Mouse (Mus musculus): Measurements from ENCODE around the gene Nrap. TPM values are rescaled to one million over a fixed set of nuclear protein-coding genes. Genes with fewer than 3 reads are reported as not detected.
"Not testable (repeated sequence)": the region's sequence is repeated elsewhere in the genome, so short reads cannot be mapped to it uniquely, and the experiment has no call there.

Gene Nrap
- polyA plus RNA-seq, 1 experiment from 2014 or later = 0.61 TPM

DNA sequence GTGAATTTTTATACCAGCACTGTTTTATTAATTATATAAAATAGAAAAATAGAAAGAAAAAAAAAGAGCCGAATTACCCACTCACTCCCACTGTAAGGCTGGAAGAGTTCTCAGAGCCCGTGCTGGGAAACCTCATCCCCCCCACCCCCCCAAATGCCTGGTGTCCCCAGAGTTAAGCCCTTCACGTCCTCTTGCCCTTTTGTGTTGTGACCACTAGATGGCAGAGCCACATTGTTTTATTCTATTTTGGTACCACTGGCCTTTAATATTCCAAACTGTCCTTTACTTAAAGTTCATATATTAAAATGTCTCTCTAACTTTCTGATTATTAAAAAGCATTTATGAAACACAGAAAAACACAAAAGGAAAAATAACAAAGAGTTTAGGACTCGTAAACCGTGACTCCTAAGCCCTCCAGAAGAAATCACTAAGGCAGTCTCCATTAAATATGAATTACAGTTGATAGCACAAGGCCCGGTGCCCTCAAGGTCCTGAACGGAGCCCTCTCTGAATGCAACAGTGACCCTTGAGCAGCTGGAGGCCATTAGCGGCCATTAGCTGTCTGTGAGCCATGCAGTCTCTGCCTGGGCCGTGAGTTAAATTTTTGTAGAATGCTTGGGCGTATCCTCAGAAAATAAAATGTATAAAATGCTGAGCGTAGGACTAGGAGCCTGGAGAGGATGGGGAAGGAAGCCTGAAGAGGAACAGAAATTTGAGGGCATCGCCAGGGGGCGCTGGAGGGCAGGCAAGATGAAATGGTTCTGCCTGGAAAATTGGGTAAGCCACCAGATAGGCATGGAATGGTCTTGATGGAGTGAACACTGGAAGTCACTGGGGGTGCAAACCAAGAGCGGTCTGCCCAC is 32.9 kb upstream of the Nrap start:
- Histone ChIP-seq H3K27me3 (no peaks in the 10 kb centered on the region), H3K4me3 (replicated peaks) (no peak overlapping the region), H3K27ac (peak overlapping the region; percentile 46; the same call in 1 of the 2 replicates), H3K4me2 (no peak overlapping the region), H3K36me3 (no peaks in the 10 kb centered on the region), H3K9ac (replicated peaks) (no peak overlapping the region), H3K4me1 (replicated peaks) (peaks cover 18% of the 10 kb centered on the region), H3K9me3 (no peaks in the 10 kb centered on the region)
- WGBS = 23% methylated on average over 14 of the region's 14 CpGs
- ATAC-seq (ENCODE audit: insufficient number of reproducible peaks, insufficient read depth, low FRiP score, low TSS enrichment, low read depth) = 0 out of 2 replicates have a peak, but pooled peaks have one; percentile 40

DNA sequence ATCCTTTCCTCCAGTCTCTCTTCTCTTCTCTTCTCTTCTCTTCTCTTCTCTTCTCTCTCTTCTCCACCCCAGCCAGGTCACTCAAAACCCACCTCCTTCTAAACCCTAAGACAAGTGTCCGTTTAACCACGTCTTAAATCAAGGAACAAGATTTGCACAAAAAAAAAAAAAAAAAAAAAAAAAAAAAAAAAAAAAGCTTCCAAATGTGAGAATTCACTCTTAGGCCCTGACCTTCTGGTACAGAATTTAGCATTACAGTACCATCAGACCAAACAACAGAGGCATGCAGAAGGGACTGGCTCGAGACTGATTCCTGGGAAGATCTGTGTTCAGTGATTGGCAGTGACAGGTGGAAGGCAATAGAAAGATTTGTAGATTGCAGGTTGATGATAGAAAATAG is 30.5 kb upstream of the Nrap start:
- no peaks in the 10 kb centered on the region for H3K9me3 ChIP-seq
- no peak overlapping the region for H3K4me2 ChIP-seq
- no peak overlapping the region for H3K4me3 ChIP-seq (replicated peaks)
- no peak overlapping the region for H3K9ac ChIP-seq (replicated peaks)
- H3K27ac ChIP-seq = no peak overlapping the region
- H3K36me3 ChIP-seq = 0 out of 2 replicates have a peak, but pooled peaks cover 4% of the 10 kb centered on the region
- 93% methylated on average over 3 of the region's 3 CpGs for WGBS
- H3K27me3 ChIP-seq = no peaks in the 10 kb centered on the region
- no peak for ATAC-seq (ENCODE audit: insufficient number of reproducible peaks, insufficient read depth, low FRiP score, low TSS enrichment, low read depth)
- peaks cover 18% of the 10 kb centered on the region for H3K4me1 ChIP-seq (replicated peaks)

GRCm38 (mm10) chr19:56419452-56419851 is 29.6 kb upstream of the Nrap start:
- Histone ChIP-seq H3K9me3 (no peaks in the 10 kb centered on the region), H3K36me3 (0 out of 2 replicates have a peak, but pooled peaks cover 4% of the 10 kb centered on the region), H3K4me2 (no peak overlapping the region), H3K4me3 (replicated peaks) (no peak overlapping the region), H3K9ac (replicated peaks) (no peak overlapping the region), H3K4me1 (replicated peaks) (peaks cover 18% of the 10 kb centered on the region), H3K27me3 (no peaks in the 10 kb centered on the region), H3K27ac (no peak overlapping the region)
- ATAC-seq (ENCODE audit: insufficient number of reproducible peaks, insufficient read depth, low FRiP score, low TSS enrichment, low read depth) = no peak
- 43% methylated on average over 9 of the region's 9 CpGs for WGBS

DNA sequence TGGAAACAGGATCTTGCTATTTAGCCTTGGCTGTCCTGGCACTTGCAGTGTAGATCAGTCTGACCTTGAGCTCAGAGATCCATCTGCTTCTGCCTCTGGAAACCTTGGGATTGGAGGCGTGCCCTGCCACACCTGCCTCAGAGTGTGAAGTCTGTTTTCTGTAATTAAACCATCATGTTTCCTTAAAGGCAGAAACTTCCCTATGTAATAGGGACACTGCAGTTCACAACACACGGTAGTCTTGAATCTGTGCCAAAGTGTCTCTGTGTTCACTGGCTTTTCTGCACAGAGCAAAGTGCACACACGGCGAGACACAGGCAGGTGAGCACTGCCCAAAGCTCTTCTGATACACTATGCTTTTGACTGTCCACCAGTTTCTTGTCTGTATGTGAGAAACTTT is 28.6 kb upstream of the Nrap start:
- Histone ChIP-seq H3K27ac (no peak overlapping the region), H3K36me3 (0 out of 2 replicates have a peak, but pooled peaks cover 4% of the 10 kb centered on the region), H3K9me3 (no peaks in the 10 kb centered on the region), H3K27me3 (no peaks in the 10 kb centered on the region), H3K9ac (replicated peaks) (no peak overlapping the region), H3K4me3 (replicated peaks) (no peak overlapping the region), H3K4me2 (no peak overlapping the region), H3K4me1 (replicated peaks) (peaks cover 15% of the 10 kb centered on the region)
- ATAC-seq (ENCODE audit: insufficient number of reproducible peaks, insufficient read depth, low FRiP score, low TSS enrichment, low read depth) = no peak
- WGBS = 57% methylated on average over 4 of the region's 4 CpGs

- not testable (repeated sequence) for H3K27me3 ChIP-seq; ATAC-seq (ENCODE audit: insufficient number of reproducible peaks, insufficient read depth, low FRiP score, low TSS enrichment, low read depth); H3K4me3 ChIP-seq (replicated peaks); H3K9me3 ChIP-seq; H3K4me2 ChIP-seq; H3K9ac ChIP-seq (replicated peaks); H3K27ac ChIP-seq; H3K4me1 ChIP-seq (replicated peaks)
- WGBS = 95% methylated on average over 4 of the region's 4 CpGs
- H3K36me3 ChIP-seq = peaks cover 39% of the 10 kb centered on the region
These were observed 20.0 kb upstream of the Nrap start for GRCm38 (mm10) chr19:56409884-56410283.

DNA sequence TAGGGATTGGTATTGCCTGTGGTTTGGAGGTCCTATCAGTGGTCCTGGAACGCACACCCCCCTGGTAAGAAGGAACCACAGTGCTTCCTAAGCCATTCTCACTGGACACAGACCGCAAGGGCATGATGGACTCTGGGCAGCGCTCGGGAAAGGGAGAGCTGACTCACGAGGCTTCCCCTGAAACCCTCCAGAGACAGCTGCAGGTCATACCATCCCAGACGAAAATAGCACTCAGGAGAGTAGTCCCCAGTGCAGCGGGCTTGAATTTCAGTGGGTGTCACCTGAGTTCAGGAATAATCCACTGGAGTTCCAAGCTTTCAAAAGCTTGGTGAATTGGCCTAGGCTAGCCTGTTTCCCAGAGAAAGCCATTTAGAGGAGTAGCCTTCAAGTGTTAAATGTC is 16.7 kb upstream of the Nrap start:
- H3K4me1 ChIP-seq (replicated peaks) = peaks cover 13% of the 10 kb centered on the region
- WGBS = 95% methylated on average over 7 of the region's 7 CpGs
- H3K9me3 ChIP-seq = peaks cover 6% of the 10 kb centered on the region
- H3K4me2 ChIP-seq = no peak overlapping the region
- H3K36me3 ChIP-seq = peaks cover 47% of the 10 kb centered on the region
- no peaks in the 10 kb centered on the region for H3K27me3 ChIP-seq
- no peak overlapping the region for H3K27ac ChIP-seq
- no peak overlapping the region for H3K9ac ChIP-seq (replicated peaks)
- H3K4me3 ChIP-seq (replicated peaks) = no peak overlapping the region
- ATAC-seq (ENCODE audit: insufficient number of reproducible peaks, insufficient read depth, low FRiP score, low TSS enrichment, low read depth) = no peak

DNA sequence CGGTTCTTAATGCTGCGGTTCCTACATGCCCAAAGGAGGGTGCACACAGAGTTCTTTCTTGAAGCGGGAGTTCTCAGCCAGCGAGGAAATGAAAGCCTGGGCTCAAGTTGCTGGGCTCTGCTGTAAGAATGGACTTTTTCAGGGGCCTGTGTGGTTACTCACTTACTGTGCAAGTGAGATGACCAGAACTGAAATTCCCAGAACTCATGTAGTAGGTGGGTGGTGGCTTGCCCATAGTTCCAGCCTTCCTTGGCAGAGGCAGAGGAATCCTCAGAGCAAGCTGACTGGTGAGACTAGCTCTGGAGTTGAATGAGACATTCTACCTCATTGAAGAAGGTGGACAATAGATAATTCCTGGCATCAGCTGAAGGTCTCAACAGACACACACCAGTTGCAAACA is 16.0 kb upstream of the Nrap start:
- peaks cover 19% of the 10 kb centered on the region for H3K4me1 ChIP-seq (replicated peaks)
- H3K9ac ChIP-seq (replicated peaks) = no peak overlapping the region
- H3K4me3 ChIP-seq (replicated peaks) = no peak overlapping the region
- peaks cover 47% of the 10 kb centered on the region for H3K36me3 ChIP-seq
- peaks cover 6% of the 10 kb centered on the region for H3K9me3 ChIP-seq
- ATAC-seq (ENCODE audit: insufficient number of reproducible peaks, insufficient read depth, low FRiP score, low TSS enrichment, low read depth) = no peak
- no peaks in the 10 kb centered on the region for H3K27me3 ChIP-seq
- H3K4me2 ChIP-seq = no peak overlapping the region
- H3K27ac ChIP-seq = no peak overlapping the region
- WGBS = 92% methylated on average over 4 of the region's 4 CpGs

GRCm38 (mm10) chr19:56401864-56402263 is 12.0 kb upstream of the Nrap start:
- Histone ChIP-seq H3K27me3 (no peaks in the 10 kb centered on the region), H3K4me2 (no peak overlapping the region), H3K4me3 (replicated peaks) (no peak overlapping the region), H3K27ac (no peak overlapping the region; the same call in 1 of the 2 replicates), H3K9ac (replicated peaks) (no peak overlapping the region), H3K4me1 (replicated peaks) (peaks cover 33% of the 10 kb centered on the region), H3K9me3 (no peaks in the 10 kb centered on the region), H3K36me3 (peaks cover 22% of the 10 kb centered on the region)
- no peak for ATAC-seq (ENCODE audit: insufficient number of reproducible peaks, insufficient read depth, low FRiP score, low TSS enrichment, low read depth)
- 29% methylated on average over 6 of the region's 6 CpGs for WGBS

GRCm38 (mm10) chr19:56400200-56400599 is 10.4 kb upstream of the Nrap start:
- peaks cover 11% of the 10 kb centered on the region; the same call in 1 of the 2 replicates for H3K36me3 ChIP-seq
- H3K4me2 ChIP-seq = no peak overlapping the region
- no peak for ATAC-seq (ENCODE audit: insufficient number of reproducible peaks, insufficient read depth, low FRiP score, low TSS enrichment, low read depth)
- H3K27ac ChIP-seq = no peak overlapping the region
- H3K27me3 ChIP-seq = peaks cover 14% of the 10 kb centered on the region
- no peak overlapping the region for H3K4me3 ChIP-seq (replicated peaks)
- no peak overlapping the region for H3K9ac ChIP-seq (replicated peaks)
- no peaks in the 10 kb centered on the region for H3K9me3 ChIP-seq
- WGBS = 47% methylated on average over 14 of the region's 14 CpGs
- peaks cover 38% of the 10 kb centered on the region for H3K4me1 ChIP-seq (replicated peaks)

- ATAC-seq (ENCODE audit: insufficient number of reproducible peaks, insufficient read depth, low FRiP score, low TSS enrichment, low read depth) = no peak
- Histone ChIP-seq H3K4me1 (replicated peaks) (peaks cover 38% of the 10 kb centered on the region), H3K4me3 (replicated peaks) (no peak overlapping the region)
These were observed 8.6 kb upstream of the Nrap start for GRCm38 (mm10) chr19:56398528-56398795.

GRCm38 (mm10) chr19:56397663-56398527 is 8.1 kb upstream of the Nrap start:
- ATAC-seq (ENCODE audit: insufficient number of reproducible peaks, insufficient read depth, low FRiP score, low TSS enrichment, low read depth) = no peak
- H3K9me3 ChIP-seq = no peaks in the 10 kb centered on the region

More at GRCm38 (mm10) chr19:56398528-56398795, 8.6 kb upstream of the Nrap start:
- no peaks in the 10 kb centered on the region for H3K36me3 ChIP-seq
- H3K9me3 ChIP-seq = no peaks in the 10 kb centered on the region
- H3K27me3 ChIP-seq = peaks cover 18% of the 10 kb centered on the region
- H3K9ac ChIP-seq (replicated peaks) = no peak overlapping the region
- no peak overlapping the region for H3K4me2 ChIP-seq
- H3K27ac ChIP-seq = no peak overlapping the region

More at GRCm38 (mm10) chr19:56397663-56398527, 8.1 kb upstream of the Nrap start:
- H3K4me1 ChIP-seq (replicated peaks) = peaks cover 38% of the 10 kb centered on the region
- peak overlapping the region; percentile 60 for H3K4me3 ChIP-seq (replicated peaks)
- H3K4me2 ChIP-seq = peak overlapping the region; percentile 84
- peak overlapping the region; percentile 88 for H3K27ac ChIP-seq
- peaks cover 18% of the 10 kb centered on the region for H3K27me3 ChIP-seq
- no peaks in the 10 kb centered on the region for H3K36me3 ChIP-seq
- peak overlapping the region; percentile 80 for H3K9ac ChIP-seq (replicated peaks)
- 46% methylated on average over 11 of the region's 11 CpGs for WGBS
